Mouse (Mus musculus) thymus, adult 2 months (tissue): Measurements from ENCODE around the gene Jph4. TPM values are rescaled to one million over a fixed set of nuclear protein-coding genes. Genes with fewer than 3 reads are reported as not detected.

ENCODE experiments used
- DNase-seq: peaks from one replicate; pipeline ENCODE4 v3.0.0; 2021
- H3K27ac ChIP-seq: fragments of 200-500 bp; 2 replicates; pipeline ENCODE4 v1.5.1; 2012; ENCODE audit warnings: low read length, control low read depth; ENCODE audit not compliant: control insufficient read depth, insufficient read depth
- H3K27me3 ChIP-seq: fragments of 200-500 bp; 2 replicates; pipeline ENCODE4 v1.6.1; 2012; ENCODE audit warnings: mild to moderate bottlenecking, low read length, moderate library complexity, mixed read lengths; ENCODE audit not compliant: control insufficient read depth, insufficient read depth
- H3K36me3 ChIP-seq: fragments of 200-500 bp; 2 replicates; pipeline ENCODE4 v1.6.1; 2012; ENCODE audit warnings: mild to moderate bottlenecking, low read length, moderate library complexity; ENCODE audit not compliant: control insufficient read depth, insufficient read depth
- H3K4me1 ChIP-seq: fragments of 200-500 bp; replicated peaks from 2 replicates; pipeline ENCODE4 v1.6.1; 2012; ENCODE audit warnings: low read length; ENCODE audit not compliant: control insufficient read depth, insufficient read depth
- H3K4me3 ChIP-seq: fragments of 200-500 bp; 2 replicates; pipeline ENCODE4 v1.5.1; 2012; ENCODE audit warnings: mild to moderate bottlenecking, low read length, control low read depth, moderate library complexity; ENCODE audit not compliant: control insufficient read depth, insufficient read depth
- CTCF ChIP-seq: fragments of 200-500 bp; IDR thresholded peaks from 2 replicates; pipeline ENCODE4 v1.5.1; 2012; ENCODE audit warnings: mild to moderate bottlenecking, control low read depth, low read length, moderate library complexity, borderline replicate concordance; ENCODE audit not compliant: control insufficient read depth, poor library complexity, insufficient read depth; ENCODE audit errors: extremely low read depth
- POLR2A ChIP-seq: fragments of 200-500 bp; IDR thresholded peaks from 2 replicates; pipeline ENCODE4 v1.6.1; 2012; ENCODE audit warnings: mild to moderate bottlenecking, low read length, control low read depth, moderate library complexity; ENCODE audit not compliant: control insufficient read depth, poor library complexity, insufficient read depth; ENCODE audit errors: extremely low read depth
- WGBS: fragments of 180-500 bp; shearing (Covaris S2); methylation state at CpG from one replicate; pipeline ENCODE4 v1.1.7; 2018; 5-methylcytosine and 5-hydroxymethylcytosine counted together
- polyA plus RNA-seq: library from polyadenylated mRNA; depleted of rRNA; stranded (reverse); fragments of >200 nt; gene quantifications from 2 replicates; pipeline ENCODE4 v1.2.3, GENCODE M21; 2012

The Jph4 gene
- polyA plus RNA-seq, 1 experiment, result 0.51 TPM

- H3K36me3 ChIP-seq, result no peaks in the 10 kb centered on the region
- H3K27me3 ChIP-seq, result no peaks in the 10 kb centered on the region; the same call in 1 of the 2 replicates
- H3K27ac ChIP-seq, result no peak overlapping the region
- 19% methylated on average over 23 of the region's 23 CpGs for WGBS
- H3K4me1 ChIP-seq, result peaks cover 6% of the 10 kb centered on the region
- TF ChIP-seq CTCF, result no peak
- no peak for TF ChIP-seq POLR2A
- H3K4me3 ChIP-seq, result no peak overlapping the region
- DNase-seq, result no peak
Observed at GRCm38 (mm10) chr14:55078366-55078989, 38.3 kb downstream of the Jph4 start.

- Histone ChIP-seq H3K36me3 (no peaks in the 10 kb centered on the region), H3K27me3 (no peaks in the 10 kb centered on the region; the same call in 1 of the 2 replicates), H3K27ac (no peak overlapping the region), H3K4me3 (no peak overlapping the region), H3K4me1 (peaks cover 6% of the 10 kb centered on the region)
- 79% methylated on average over 15 of the region's 15 CpGs for WGBS
- TF ChIP-seq CTCF (no peak), POLR2A (no peak)
- no peak for DNase-seq
Observed at GRCm38 (mm10) chr14:55077481-55078365, 39.0 kb downstream of the Jph4 start.

GRCm38 (mm10) chr14:55076956-55077355 is 39.8 kb downstream of the Jph4 start:
- H3K27ac ChIP-seq, result no peak overlapping the region
- DNase-seq, result no peak
- H3K27me3 ChIP-seq, result no peaks in the 10 kb centered on the region; the same call in 1 of the 2 replicates
- no peak overlapping the region for H3K4me3 ChIP-seq
- peaks cover 6% of the 10 kb centered on the region for H3K4me1 ChIP-seq
- no peak for TF ChIP-seq POLR2A
- TF ChIP-seq CTCF, result no peak
- no peaks in the 10 kb centered on the region for H3K36me3 ChIP-seq
- WGBS, result 88% methylated on average over 3 of the region's 3 CpGs

DNA sequence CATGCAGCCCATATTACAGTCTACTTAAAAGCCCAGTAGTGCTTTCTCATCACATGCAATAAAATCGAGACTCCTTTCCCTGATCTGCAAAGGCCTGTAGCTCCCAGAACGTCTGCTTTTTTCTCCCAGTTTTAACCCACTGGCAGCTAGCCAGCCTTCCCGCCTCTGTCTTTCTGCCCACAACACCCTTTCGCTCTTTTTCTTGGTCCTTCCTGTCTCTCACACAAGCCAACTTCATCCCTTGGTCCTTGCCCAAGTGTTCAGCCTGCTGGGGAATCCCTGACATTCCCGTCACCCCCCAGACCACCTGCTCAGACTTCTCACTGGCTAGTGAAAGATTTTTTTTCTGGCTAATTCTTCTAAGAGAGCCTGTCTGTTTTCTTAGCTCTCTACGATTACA is 40.5 kb downstream of the Jph4 start:
- peaks cover 6% of the 10 kb centered on the region for H3K4me1 ChIP-seq
- no peak overlapping the region for H3K4me3 ChIP-seq
- H3K27me3 ChIP-seq, result no peaks in the 10 kb centered on the region; the same call in 1 of the 2 replicates
- DNase-seq, result no peak
- no peaks in the 10 kb centered on the region for H3K36me3 ChIP-seq
- no peak overlapping the region for H3K27ac ChIP-seq
- TF ChIP-seq POLR2A, result no peak
- no peak for TF ChIP-seq CTCF
- 71% methylated on average over 6 of the region's 6 CpGs for WGBS

- 97% methylated on average over 12 of the region's 12 CpGs for WGBS
- no peak overlapping the region for H3K27ac ChIP-seq
- H3K4me3 ChIP-seq, result no peak overlapping the region
- TF ChIP-seq POLR2A (no peak), CTCF (no peak)
- no peaks in the 10 kb centered on the region for H3K36me3 ChIP-seq
- H3K27me3 ChIP-seq, result no peaks in the 10 kb centered on the region; the same call in 1 of the 2 replicates
- DNase-seq, result no peak
- H3K4me1 ChIP-seq, result peaks cover 6% of the 10 kb centered on the region
Observed at GRCm38 (mm10) chr14:55074416-55074815, 42.3 kb downstream of the Jph4 start.

DNA sequence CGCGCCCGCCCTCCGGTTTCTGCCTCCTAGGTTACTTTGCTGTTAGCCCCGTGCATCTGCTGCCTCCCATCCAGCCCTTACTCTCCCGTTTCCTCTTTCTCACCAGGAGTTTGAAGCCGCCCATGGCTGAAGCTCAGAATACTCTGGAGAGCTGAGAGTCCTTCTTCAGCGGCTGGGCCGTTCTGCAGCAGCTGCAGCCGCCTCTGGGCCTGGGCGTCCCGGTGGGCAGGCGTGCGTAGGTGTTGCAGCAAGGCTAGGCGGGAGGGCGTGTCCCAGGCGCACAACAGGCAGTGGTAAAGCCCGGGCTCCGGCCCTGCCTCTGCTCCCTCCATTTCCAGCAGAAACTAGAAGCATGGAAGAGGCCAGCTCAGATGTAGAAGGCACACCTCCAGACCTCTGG is 45.0 kb downstream of the Jph4 start:
- no peaks in the 10 kb centered on the region for H3K4me1 ChIP-seq

More for the DNA sequence above, 45.0 kb downstream of the Jph4 start:
- DNase-seq, result no peak
- H3K4me3 ChIP-seq, result no peak overlapping the region
- TF ChIP-seq CTCF, result no peak
- H3K27ac ChIP-seq, result no peak overlapping the region
- H3K27me3 ChIP-seq, result no peaks in the 10 kb centered on the region
- H3K36me3 ChIP-seq, result no peaks in the 10 kb centered on the region
- 77% methylated on average over 19 of the region's 19 CpGs for WGBS
